Mouse (Mus musculus) adrenal gland, adult 18-20 months (tissue): ENCODE results near the gene Selenbp2. TPM values are rescaled to one million over a fixed set of nuclear protein-coding genes. Genes with fewer than 3 reads are reported as not detected.
"Not testable (repeated sequence)": the region's sequence is repeated elsewhere in the genome, so short reads cannot be mapped to it uniquely, and the experiment has no call there.

ENCODE experiments used
- DNase-seq, 2 experiments: peaks; one replicate each; pipeline ENCODE4 v3.0.0; 2021 to 2022; ENCODE audit warnings: low spot score in 2 of 2
- total RNA-seq, 2 experiments: library from RNA; stranded (reverse); gene quantifications; 1 replicate in 1 of 2; 2 replicates in 1 of 2; pipeline ENCODE4 v1.2.3; 2021

Gene Selenbp2
- total RNA-seq, 2 experiments from 2014 or later, result 7.0 to 7.2 TPM

DNA sequence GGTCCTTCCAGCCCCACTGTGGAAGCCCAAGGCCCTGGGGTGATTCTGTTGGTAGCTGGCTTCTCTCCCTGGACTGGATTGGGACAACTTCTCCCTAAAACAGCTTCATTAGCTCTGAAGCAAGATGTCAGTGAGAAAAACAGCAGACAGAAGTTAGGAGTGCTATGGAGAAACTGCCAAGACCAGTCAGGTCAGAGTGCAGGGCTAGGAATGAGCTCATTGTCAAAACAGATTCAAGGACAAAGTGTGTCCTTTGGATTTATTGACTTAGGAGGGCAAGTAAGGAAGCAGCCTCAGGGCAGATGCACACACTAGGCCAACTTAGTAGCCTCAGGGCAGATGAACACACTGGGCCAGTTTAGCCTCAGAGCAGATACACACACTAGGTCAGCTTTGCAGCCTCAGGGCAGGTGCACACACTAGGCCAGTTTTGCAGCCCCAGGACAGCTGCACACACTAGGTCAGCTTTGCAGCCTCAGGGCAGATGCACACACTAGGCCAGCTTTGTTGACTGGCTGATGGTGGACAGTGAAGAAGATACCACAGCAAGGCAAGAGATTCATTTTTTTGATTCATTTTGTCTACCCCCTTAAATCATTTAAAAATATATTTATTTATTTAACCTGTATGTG lies 2.6 kb upstream of the Selenbp2 start:
- DNase-seq, result no peak

GRCm38 (mm10) chr3:94691694-94692093 lies 1.7 kb upstream of the Selenbp2 start:
- DNase-seq, result not testable (repeated sequence)

DNA sequence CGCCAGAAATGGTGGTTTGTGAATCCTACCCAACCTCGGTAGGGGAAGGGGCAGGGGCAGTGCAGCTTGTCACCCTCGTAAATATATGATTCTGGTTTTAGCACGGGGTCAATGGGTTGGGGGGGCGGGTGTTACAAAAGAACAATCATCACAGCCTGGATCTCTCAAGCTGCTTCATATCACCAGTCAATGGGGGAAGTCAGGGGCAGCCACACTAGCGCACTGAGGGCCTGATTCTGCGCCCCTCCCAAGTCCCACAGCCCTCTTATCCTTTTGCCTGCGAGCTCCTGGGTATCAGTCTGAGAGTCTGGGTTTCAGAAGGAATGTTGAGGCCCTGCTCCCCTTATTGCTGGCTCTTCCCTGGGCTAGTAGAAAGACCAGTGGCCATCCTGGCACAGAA lies 518 bp downstream of the Selenbp2 start:
- DNase-seq, result not testable (repeated sequence)

GRCm38 (mm10) chr3:94695591-94695990 lies 2.2 kb downstream of the Selenbp2 start:
- DNase-seq, result not testable (repeated sequence)

DNA sequence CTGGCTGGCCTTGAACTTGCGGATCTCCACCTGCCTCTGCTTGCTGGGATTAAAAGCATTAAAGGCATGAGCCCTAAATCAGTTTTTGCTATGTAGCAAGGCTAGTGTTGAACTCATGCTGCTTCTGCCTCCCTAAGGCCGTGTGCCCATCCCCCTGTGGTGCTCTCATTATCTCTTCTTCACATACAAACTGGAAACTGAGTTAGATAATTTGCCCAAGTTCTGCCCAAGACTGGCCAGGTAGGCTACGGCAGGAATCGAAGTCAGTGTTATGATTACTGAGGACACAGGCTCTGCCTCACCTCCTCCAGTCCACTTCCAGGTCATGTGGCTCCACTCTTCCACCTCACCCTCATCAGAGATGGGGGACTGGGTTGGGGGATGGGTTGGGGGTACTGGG lies 2.9 kb downstream of the Selenbp2 start:
- not testable (repeated sequence) for DNase-seq

GRCm38 (mm10) chr3:94702163-94702810 lies 8.9 kb downstream of the Selenbp2 start:
- not testable (repeated sequence) for DNase-seq

GRCm38 (mm10) chr3:94702856-94703255 lies 9.5 kb downstream of the Selenbp2 start:
- no peak for DNase-seq

DNA sequence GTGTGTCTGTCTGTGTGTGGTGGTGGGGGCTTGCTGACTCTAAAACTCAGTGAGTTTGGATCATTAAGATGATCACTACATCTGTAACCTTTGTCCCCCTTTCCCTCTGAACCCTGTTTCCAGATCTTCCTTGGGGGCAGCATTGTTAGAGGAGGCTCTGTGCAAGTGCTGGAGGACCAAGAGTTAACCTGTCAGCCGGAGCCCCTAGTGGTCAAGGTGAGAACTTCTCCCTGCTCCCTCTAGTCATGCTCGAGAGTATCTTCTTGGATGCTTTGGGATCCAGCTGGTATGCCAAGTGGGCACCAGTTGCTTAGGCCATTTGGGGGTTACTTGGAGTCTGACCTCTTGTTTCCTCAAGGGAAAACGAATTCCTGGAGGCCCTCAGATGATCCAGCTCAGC lies 10.0 kb downstream of the Selenbp2 start:
- not testable (repeated sequence) for DNase-seq

- DNase-seq, result not testable (repeated sequence)
Observed at GRCm38 (mm10) chr3:94710591-94710990, 17.2 kb downstream of the Selenbp2 start.

GRCm38 (mm10) chr3:94713424-94713823 lies 20.1 kb downstream of the Selenbp2 start:
- DNase-seq, result not testable (repeated sequence)

GRCm38 (mm10) chr3:94718253-94718652 lies 24.9 kb downstream of the Selenbp2 start:
- DNase-seq, result not testable (repeated sequence)

GRCm38 (mm10) chr3:94723637-94724036 lies 30.3 kb downstream of the Selenbp2 start:
- not testable (repeated sequence) for DNase-seq

- no peak for DNase-seq
Observed at GRCm38 (mm10) chr3:94745691-94746090, 52.3 kb downstream of the Selenbp2 start.

Other genes starting within 250 kb of the Selenbp2 start
- gene Oaz3, start 249.6 kb upstream of the Selenbp2 start, total RNA-seq, result not detected
- 10 to 100 TPM; 16.3 to 29.0 TPM for gene Celf3, start 215.3 kb upstream of the Selenbp2 start, total RNA-seq
- gene Riiad1, start 213.2 kb upstream of the Selenbp2 start, total RNA-seq, result 1 to 10 TPM; 3.0 to 3.3 TPM
- gene Snx27, start 110.8 kb upstream of the Selenbp2 start, total RNA-seq, result 10 to 100 TPM; 43.7 to 49.9 TPM
- gene Gm10972, start 50.4 kb upstream of the Selenbp2 start, total RNA-seq, result not detected
- gene Tuft1, start 34.7 kb upstream of the Selenbp2 start, total RNA-seq, result 10 to 100 TPM in 1 of 2 experiments, 1 to 10 TPM in 1; 7.3 to 13.5 TPM
- 1 to 10 TPM; 1.0 TPM for gene Cgn, start 92.9 kb downstream of the Selenbp2 start, total RNA-seq
- 10 to 100 TPM; 27.4 to 28.6 TPM for gene Pogz, start 144.0 kb downstream of the Selenbp2 start, total RNA-seq
- gene Psmb4, start 193.4 kb downstream of the Selenbp2 start, total RNA-seq, result 100 to 1,000 TPM; 276 to 293 TPM
- 10 to 100 TPM; 58.8 to 64.6 TPM for gene Selenbp1, start 239.5 kb downstream of the Selenbp2 start, total RNA-seq